Mouse (Mus musculus) retina, embryonic 14.5 days (tissue): ENCODE measurements around the gene Nr4a1.

Experiments used
- DNase-seq: peaks from one replicate; pipeline ENCODE4 v3.0.0-alpha.2; 2015; ENCODE audit warnings: low spot score

The Nr4a1 gene

GRCm38 (mm10) chr15:101233641-101234275 is 20.3 kb upstream of the Nr4a1 start:
- DNase-seq: no peak

- DNase-seq: no peak
Measured at GRCm38 (mm10) chr15:101234611-101235341, 19.3 kb upstream of the Nr4a1 start.

GRCm38 (mm10) chr15:101235342-101235698 is 18.7 kb upstream of the Nr4a1 start:
- no peak for DNase-seq

GRCm38 (mm10) chr15:101235728-101236327 is 18.2 kb upstream of the Nr4a1 start:
- DNase-seq: no peak

- DNase-seq: peak; percentile 87
Measured at GRCm38 (mm10) chr15:101236878-101237277, 17.2 kb upstream of the Nr4a1 start.

GRCm38 (mm10) chr15:101238885-101239511 is 15.1 kb upstream of the Nr4a1 start:
- peak; percentile 78 for DNase-seq

- DNase-seq: no peak
Measured at GRCm38 (mm10) chr15:101239821-101240220, 14.2 kb upstream of the Nr4a1 start.

- peak; percentile 93 for DNase-seq
Measured at GRCm38 (mm10) chr15:101240799-101241204, 13.3 kb upstream of the Nr4a1 start.

GRCm38 (mm10) chr15:101241236-101241635 is 12.8 kb upstream of the Nr4a1 start:
- no peak for DNase-seq

GRCm38 (mm10) chr15:101241853-101242252 is 12.2 kb upstream of the Nr4a1 start:
- DNase-seq: no peak

GRCm38 (mm10) chr15:101242645-101243044 is 11.4 kb upstream of the Nr4a1 start:
- DNase-seq: peak; percentile 57

GRCm38 (mm10) chr15:101244012-101244411 is 10.1 kb upstream of the Nr4a1 start:
- no peak for DNase-seq

GRCm38 (mm10) chr15:101246231-101247154 is 7.6 kb upstream of the Nr4a1 start:
- DNase-seq: peak; percentile 97

- no peak for DNase-seq
Measured at GRCm38 (mm10) chr15:101247155-101247498, 6.9 kb upstream of the Nr4a1 start.

GRCm38 (mm10) chr15:101248029-101248710 is 5.9 kb upstream of the Nr4a1 start:
- no peak for DNase-seq

- no peak for DNase-seq
Measured at GRCm38 (mm10) chr15:101250220-101250800, 3.8 kb upstream of the Nr4a1 start.

GRCm38 (mm10) chr15:101251930-101252329 is 2.1 kb upstream of the Nr4a1 start:
- DNase-seq: no peak

- DNase-seq: no peak
Measured at GRCm38 (mm10) chr15:101252614-101253013, 1.5 kb upstream of the Nr4a1 start.

- no peak for DNase-seq
Measured at GRCm38 (mm10) chr15:101253563-101253885, 545 bp upstream of the Nr4a1 start.

- no peak for DNase-seq
Measured at GRCm38 (mm10) chr15:101255842-101256462, 1.9 kb downstream of the Nr4a1 start.
